Comparison of ENCODE assay signal across 8 mouse cellular contexts in genomic region chr9:63927340-63928049, GRCm38 (mm10).
DNase-seq lines count a peak whose midpoint lies in the region; ATAC-seq and TF ChIP-seq lines count a peak whose summit lies in the region.

No protein-coding gene starts in this region.

- H3K27me3 ChIP-seq in forebrain, embryonic 16.5 days (replicated peaks; ENCODE audit: control insufficient read depth, insufficient read depth, low read length) = peaks cover 7% of the 10 kb centered on the region
- peaks cover 10% of the 10 kb centered on the region for H3K27me3 ChIP-seq in hindbrain, embryonic 11.5 days (ENCODE audit: control insufficient read depth, insufficient read depth, low read length)
- H3K27me3 ChIP-seq in limb, embryonic 14.5 days (ENCODE audit: control insufficient read depth, insufficient read depth, low read length) = no peaks in the 10 kb centered on the region

- WGBS in forebrain, embryonic 16.5 days = 4% methylated on average over 34 of the region's 34 CpGs
- WGBS in hindbrain, embryonic 11.5 days = 4% methylated on average over 29 of the region's 34 CpGs
- WGBS in limb, embryonic 14.5 days = 4% methylated on average over 34 of the region's 34 CpGs

- no peak for ATAC-seq in forebrain, embryonic 16.5 days
- no peak for ATAC-seq in hindbrain, embryonic 11.5 days (ENCODE audit: low FRiP score)
- ATAC-seq in limb, embryonic 14.5 days (ENCODE audit: low FRiP score, low read depth) = peak; percentile 42
- no peak for ATAC-seq in frontal cortex, adult (ENCODE audit: low TSS enrichment)
- ATAC-seq in activated CD4-positive, CD25-positive, alpha-beta regulatory T cell, adult 4 months = no peak

- peak; percentile 83 for DNase-seq in 3T3-L1 (ENCODE audit: low read depth, low spot score)
- peak; percentile 22 for DNase-seq in brain, embryonic 14.5 days (ENCODE audit: low read depth)
- peak; percentile 44 for DNase-seq in hindbrain, embryonic 11.5 days (ENCODE audit: low spot score)
- DNase-seq in limb, embryonic 14.5 days (ENCODE audit: low spot score) = peak; percentile 34
- peak; percentile 59 for DNase-seq in neural tube, embryonic 10.5 days (ENCODE audit: extremely low spot score, low spot score)

- H3K4me1 ChIP-seq in forebrain, embryonic 16.5 days (replicated peaks; ENCODE audit: control insufficient read depth, insufficient read depth, low read length) = peaks cover 14% of the 10 kb centered on the region
- H3K4me1 ChIP-seq in hindbrain, embryonic 11.5 days (replicated peaks; ENCODE audit: control insufficient read depth, insufficient read depth, low read length) = peaks cover 4% of the 10 kb centered on the region; the same call in 1 of the 2 replicates
- H3K4me1 ChIP-seq in limb, embryonic 14.5 days (ENCODE audit: control insufficient read depth, insufficient read depth, low read length) = peaks cover 23% of the 10 kb centered on the region

- no peaks in the 10 kb centered on the region for H3K9me3 ChIP-seq in forebrain, embryonic 16.5 days (ENCODE audit: control insufficient read depth, low read length)
- H3K9me3 ChIP-seq in hindbrain, embryonic 11.5 days (ENCODE audit: control insufficient read depth, low read length) = no peaks in the 10 kb centered on the region
- no peaks in the 10 kb centered on the region for H3K9me3 ChIP-seq in limb, embryonic 14.5 days (ENCODE audit: control insufficient read depth, low read length)

- no peak for TF ChIP-seq POLR2A in brain, embryonic 14.5 days (IDR thresholded peaks at IDR 0.05; ENCODE audit: borderline replicate concordance, extremely low read depth, insufficient read depth, insufficient read length, poor library complexity, severe bottlenecking)
- no peak for TF ChIP-seq POLR2A in limb, embryonic 14.5 days (IDR thresholded peaks at IDR 0.05; ENCODE audit: borderline replicate concordance, extremely low read depth, insufficient read depth, insufficient read length)

- H3K27ac ChIP-seq in forebrain, embryonic 16.5 days (ENCODE audit: low read length) = no peak overlapping the region
- no peak overlapping the region for H3K27ac ChIP-seq in hindbrain, embryonic 11.5 days (ENCODE audit: low read depth, low read length)
- no peak overlapping the region for H3K27ac ChIP-seq in limb, embryonic 14.5 days (replicated peaks; ENCODE audit: low read depth, low read length)

- H3K36me3 ChIP-seq in forebrain, embryonic 16.5 days (ENCODE audit: control insufficient read depth, insufficient read depth) = no peaks in the 10 kb centered on the region
- no peaks in the 10 kb centered on the region for H3K36me3 ChIP-seq in hindbrain, embryonic 11.5 days (ENCODE audit: control insufficient read depth, insufficient read depth, low read length)
- H3K36me3 ChIP-seq in limb, embryonic 14.5 days (ENCODE audit: control insufficient read depth, insufficient read depth, low read length) = no peaks in the 10 kb centered on the region

- peak overlapping the region; percentile 52 for H3K9ac ChIP-seq in forebrain, embryonic 16.5 days (replicated peaks; ENCODE audit: low read depth, low read length)
- H3K9ac ChIP-seq in hindbrain, embryonic 11.5 days (ENCODE audit: low read depth, low read length) = peak overlapping the region; percentile 58
- peak overlapping the region; percentile 55 for H3K9ac ChIP-seq in limb, embryonic 14.5 days (ENCODE audit: low read depth, low read length, severe bottlenecking)

- TF ChIP-seq CTCF in brain, embryonic 14.5 days (IDR thresholded peaks at IDR 0.05; ENCODE audit: borderline replicate concordance, extremely low read depth, insufficient read depth, insufficient read length) = no peak

- no peak overlapping the region; the same call in 1 of the 2 replicates for H3K4me3 ChIP-seq in forebrain, embryonic 16.5 days (replicated peaks; ENCODE audit: low read length)
- peak overlapping the region; percentile 25 for H3K4me3 ChIP-seq in hindbrain, embryonic 11.5 days (ENCODE audit: low read depth, low read length)
- H3K4me3 ChIP-seq in limb, embryonic 14.5 days (replicated peaks; ENCODE audit: low read length) = peak overlapping the region; percentile 20

- H3K4me2 ChIP-seq in forebrain, embryonic 16.5 days (ENCODE audit: low read length) = peak overlapping the region; percentile 50
- H3K4me2 ChIP-seq in hindbrain, embryonic 11.5 days (replicated peaks; ENCODE audit: low read depth, low read length) = peak overlapping the region; percentile 71
- peak overlapping the region; percentile 59 for H3K4me2 ChIP-seq in limb, embryonic 14.5 days (replicated peaks; ENCODE audit: low read depth, low read length, severe bottlenecking)

Comparison
In these comparisons a context has a peak if more than half of its experiments do, and no peak if none do; other contexts are left out.
1. DNase-seq: peak in every context shown above with its lines; median percentile 83 in 3T3-L1; 59 in neural tube, embryonic 10.5 days; 44 in hindbrain, embryonic 11.5 days; 34 in limb, embryonic 14.5 days; 22 in brain, embryonic 14.5 days.